Comparison of ENCODE assay signal across 9 mouse cellular contexts in the genomic region with DNA sequence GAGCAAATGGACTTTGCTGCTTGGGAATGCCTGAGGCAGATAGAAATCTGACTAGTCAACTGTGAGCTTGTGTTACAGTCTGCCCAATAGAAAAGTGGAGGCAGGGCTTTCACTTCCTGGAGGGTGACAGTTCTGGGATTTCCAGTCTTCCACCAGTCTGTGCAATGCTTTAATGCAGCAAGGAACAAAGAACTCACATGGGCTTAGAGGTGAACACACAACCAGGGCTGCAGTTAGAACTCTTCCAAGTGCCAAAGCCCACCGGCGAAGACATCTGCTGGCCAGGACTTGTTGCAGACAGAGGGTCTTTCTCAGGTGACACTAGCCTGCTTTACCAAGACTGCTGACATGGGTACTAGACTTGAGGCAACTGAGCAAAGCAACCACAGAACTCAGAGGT. TPM values are rescaled to one million over a fixed set of nuclear protein-coding genes. Genes with fewer than 3 reads are reported as not detected.
DNase-seq lines count a peak whose midpoint lies in the region; ATAC-seq and TF ChIP-seq lines count a peak whose summit lies in the region.
"Had no signal": no experiment of that assay in that cellular context is flagged by ENCODE, and none has a peak within 500 bp of the region (broad histone marks: within the 10 kb centered on the region; RNA-seq: fewer than 3 reads in every experiment).

A gene (plus strand): TSS at position 167 of the 400 bp plus-strand sequence.

- 75% methylated on average over 2 of the region's 2 CpGs for whole genome bisulfite sequencing in forebrain, embryonic 15.5 days

- TF ChIP-seq POLR2A in bone marrow macrophage, adult 2 months (IDR thresholded peaks at IDR 0.05; ENCODE audit: borderline replicate concordance, low read depth, low read length), result no peak

- peak within 1 kb of the TSS; percentile 99 for H3K27ac ChIP-seq in bone marrow macrophage, adult 2 months (ENCODE audit: insufficient read depth, low read depth, low read length)
- H3K27ac ChIP-seq in forebrain, embryonic 15.5 days (replicated peaks), result no peak within 1 kb of the TSS

- H3K4me3 ChIP-seq in bone marrow macrophage, adult 2 months (ENCODE audit: insufficient read depth, low read length), result peak within 1 kb of the TSS; percentile 88
- no peak within 1 kb of the TSS for H3K4me3 ChIP-seq in forebrain, embryonic 15.5 days

- H3K27me3 ChIP-seq in forebrain, embryonic 15.5 days, result no peaks in the 10 kb centered on the region

- DNase-seq in heart, adult 8-10 months (ENCODE audit: low spot score), result peak; percentile 40
- DNase-seq in heart, postnatal 14 days, result no peak
- peak; percentile 35 for DNase-seq in kidney, postnatal 14 days
- DNase-seq in spleen, postnatal 4 days (ENCODE audit: low spot score in 2 of 2), result peak; percentile 28 to 65
- DNase-seq in neural tube, embryonic 10.5 days (ENCODE audit: extremely low spot score, low spot score), result no peak
- no peak for DNase-seq in ovary, postnatal 36 days (ENCODE audit: low spot score)
- DNase-seq: right cerebral cortex, postnatal 14 days had no signal

- H3K9me3 ChIP-seq in forebrain, embryonic 15.5 days, result no peaks in the 10 kb centered on the region

- H3K9ac ChIP-seq in forebrain, embryonic 15.5 days (replicated peaks), result no peak within 1 kb of the TSS

- H3K4me2 ChIP-seq in forebrain, embryonic 15.5 days (replicated peaks), result no peak within 1 kb of the TSS

- no peaks in the 10 kb centered on the region for H3K36me3 ChIP-seq in forebrain, embryonic 15.5 days

- no peak for ATAC-seq in forebrain, embryonic 15.5 days (replicated peaks)

- intact Hi-C loops in heart, postnatal 14 days (cut with DNase I), result loop anchor here (5.0 kb wide), 1 partner anchor 47 kb away; no protein-coding TSS in a partner anchor

- no peak for TF ChIP-seq CTCF in bone marrow macrophage, adult 2 months (IDR thresholded peaks at IDR 0.05; ENCODE audit: low read depth, low read length)

- peaks cover 25% of the 10 kb centered on the region for H3K4me1 ChIP-seq in bone marrow macrophage, adult 2 months (ENCODE audit: control insufficient read depth, insufficient read depth, low read length)
- H3K4me1 ChIP-seq in forebrain, embryonic 15.5 days, result no peaks in the 10 kb centered on the region

RNA-seq across cellular contexts. Expression of the gene that starts here (rescaled TPM):
- 1 to 10 TPM; 1.8 to 4.6 (median 2.3) TPM for total RNA-seq in heart, adult 8-10 months (2022)
- total RNA-seq in heart, postnatal 14 days (2021), result 1 to 10 TPM; 3.5 to 4.8 TPM
- 346 and 355 TPM in 2 replicates for polyA plus RNA-seq in bone marrow macrophage, adult 2 months (2012; ENCODE audit: insufficient read depth, insufficient read length, missing spikeins)
- 0.83 TPM in 2 replicates for polyA plus RNA-seq in forebrain, embryonic 15.5 days (2015; fragmentation: Nextera tagmentation; extraction: Ambion mirVana)

Comparison
In these comparisons a context has a peak if more than half of its experiments do, and no peak if none do; other contexts are left out.
1. RNA of the gene that starts here (polyA plus RNA-seq): 346 to 355 TPM in bone marrow macrophage, adult 2 months; 0.83 TPM in forebrain, embryonic 15.5 days; every median in the first group is over 100 times any median in the second.
2. DNase-seq: peak in heart, adult 8-10 months (single experiment), kidney, postnatal 14 days (single experiment) and spleen, postnatal 4 days (2 of 2); none in heart, postnatal 14 days (0 of 2), neural tube, embryonic 10.5 days (single experiment) and ovary, postnatal 36 days (single experiment).